Mouse (Mus musculus) thymus, adult 2 months (tissue): ENCODE measurements around the gene Dnajb4.

Experiments used
- CTCF ChIP-seq: fragments of 200-500 bp; IDR thresholded peaks from 2 replicates; pipeline ENCODE4 v1.5.1; 2012; ENCODE audit warnings: mild to moderate bottlenecking, control low read depth, low read length, moderate library complexity, borderline replicate concordance; ENCODE audit not compliant: control insufficient read depth, poor library complexity, insufficient read depth; ENCODE audit errors: extremely low read depth
- POLR2A ChIP-seq: fragments of 200-500 bp; IDR thresholded peaks from 2 replicates; pipeline ENCODE4 v1.6.1; 2012; ENCODE audit warnings: mild to moderate bottlenecking, low read length, control low read depth, moderate library complexity; ENCODE audit not compliant: control insufficient read depth, poor library complexity, insufficient read depth; ENCODE audit errors: extremely low read depth

DNA sequence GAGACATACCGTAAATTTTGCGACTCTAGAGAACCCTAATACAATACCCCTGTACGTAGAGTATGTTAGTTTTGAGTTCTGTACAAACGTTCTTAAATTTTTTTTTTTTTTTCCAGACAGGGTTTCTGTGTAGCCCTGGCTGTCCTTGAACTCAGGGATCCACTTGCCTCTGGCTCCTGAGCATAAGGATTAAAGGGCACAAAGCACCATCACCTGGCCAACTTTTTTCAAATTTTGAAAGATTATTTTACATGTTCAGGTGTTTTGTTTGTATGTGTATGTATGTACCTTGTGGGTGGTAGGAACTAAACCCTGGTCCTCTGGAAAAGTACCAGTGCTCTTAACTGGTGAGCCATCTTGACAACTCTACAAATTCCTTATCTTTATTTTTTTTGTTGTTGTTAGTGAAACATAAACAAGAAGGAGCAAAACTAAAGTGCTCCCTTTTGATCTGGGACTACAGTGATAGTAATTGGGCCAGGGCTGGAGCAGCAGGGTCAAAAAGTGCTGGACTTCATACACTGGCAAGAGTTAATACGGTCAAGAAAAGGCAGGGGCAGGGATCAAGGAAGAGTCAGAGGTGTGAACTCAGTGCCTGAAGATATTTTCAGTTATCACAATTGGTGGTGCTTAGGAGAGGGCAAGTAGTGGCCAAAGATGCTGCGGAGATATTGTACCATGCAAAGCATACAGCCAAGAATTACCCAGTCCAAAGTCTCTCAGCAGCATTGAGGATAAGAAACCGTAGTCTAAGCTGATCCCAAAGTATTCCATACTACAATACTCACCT, 1.8 kb downstream of the Dnajb4 start:
- TF ChIP-seq POLR2A (no peak), CTCF (no peak)
